Mouse (Mus musculus): ENCODE measurements at regions not wholly inside any gene's neighbourhood (a gene's known extent, or its start where the extent isn't known, plus 50 kb on each side); places are given as distances from the start of the nearest gene placed in this dataset.

DNA sequence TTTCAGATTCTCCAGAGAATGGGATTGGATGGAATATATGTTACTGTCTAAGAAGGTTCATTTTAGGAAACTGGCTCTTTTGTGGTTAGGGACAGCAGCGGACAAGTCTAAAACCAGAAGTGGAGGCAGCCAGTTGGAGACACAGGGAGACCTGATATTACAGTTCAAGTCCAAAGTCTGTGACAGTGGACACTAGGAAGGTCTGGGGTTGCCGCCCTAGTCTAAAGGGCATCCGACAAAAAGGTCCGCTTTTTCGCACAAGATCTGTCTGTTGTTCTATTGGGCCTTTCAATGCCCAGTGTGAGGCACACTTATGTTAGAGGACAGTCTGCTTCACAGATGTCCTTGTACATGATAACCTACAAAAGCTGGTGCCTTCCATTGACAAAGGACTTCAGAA, 152.9 kb upstream of the Mpped2 start:
- no peak for TF ChIP-seq CTCF (IDR thresholded peaks at IDR 0.05; ENCODE audit: low read depth)
- TF ChIP-seq EP300 (IDR thresholded peaks at IDR 0.05; ENCODE audit: low read depth), result no peak
- ATAC-seq, result no peak
- DNase-seq, result no peak
- H3K27me3 ChIP-seq (ENCODE audit: insufficient read depth, low read length), result no peaks in the 10 kb centered on the region
- no peaks in the 10 kb centered on the region for H3K9me3 ChIP-seq (ENCODE audit: low read length)
- H3K4me3 ChIP-seq (ENCODE audit: low read depth, low read length), result no peak overlapping the region
- WGBS (ENCODE audit: insufficient replicate concordance), result 83% methylated on average over 5 of the region's 5 CpGs
- H3K9ac ChIP-seq (replicated peaks), result no peak overlapping the region
- H3K36me3 ChIP-seq (replicated peaks; ENCODE audit: insufficient read depth, low read length), result no peaks in the 10 kb centered on the region
- H3K4me1 ChIP-seq (ENCODE audit: insufficient read depth), result no peaks in the 10 kb centered on the region
- H3K27ac ChIP-seq (ENCODE audit: low read depth), result no peak overlapping the region
- no peak overlapping the region for H3K4me2 ChIP-seq (ENCODE audit: low read depth, low read length)

DNA sequence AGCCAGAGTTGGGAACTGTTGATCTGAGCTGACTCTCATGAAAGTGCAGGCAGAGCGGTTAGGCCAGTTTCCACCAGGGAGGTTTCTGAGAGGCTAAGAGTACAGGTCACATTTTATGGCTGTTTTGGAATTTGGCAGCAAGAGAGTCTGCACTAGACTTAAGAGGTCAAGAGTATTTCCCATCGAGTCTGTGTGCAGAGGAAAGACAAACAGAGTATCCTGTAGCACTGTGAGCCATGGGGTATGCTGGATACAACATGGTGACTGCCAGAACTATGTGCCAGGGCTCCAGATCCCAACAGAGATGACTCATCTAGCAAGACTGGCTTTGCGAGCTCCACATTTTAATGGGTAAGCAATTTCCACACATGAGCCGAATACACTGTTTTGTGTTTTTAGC, 146.0 kb upstream of the Mpped2 start:
- H3K4me1 ChIP-seq (ENCODE audit: insufficient read depth), result no peaks in the 10 kb centered on the region
- DNase-seq, result no peak
- no peak overlapping the region for H3K4me2 ChIP-seq (ENCODE audit: low read depth, low read length)
- TF ChIP-seq CTCF (IDR thresholded peaks at IDR 0.05; ENCODE audit: low read depth) (no peak), EP300 (IDR thresholded peaks at IDR 0.05; ENCODE audit: low read depth) (no peak)
- no peak overlapping the region for H3K4me3 ChIP-seq (ENCODE audit: low read depth, low read length)
- H3K27ac ChIP-seq (ENCODE audit: low read depth), result no peak overlapping the region
- no peaks in the 10 kb centered on the region for H3K27me3 ChIP-seq (ENCODE audit: insufficient read depth, low read length)
- H3K9ac ChIP-seq (replicated peaks), result no peak overlapping the region
- WGBS (ENCODE audit: insufficient replicate concordance), result 69% methylated on average over 4 of the region's 4 CpGs
- ATAC-seq, result no peak
- H3K9me3 ChIP-seq (ENCODE audit: low read length), result no peaks in the 10 kb centered on the region
- no peaks in the 10 kb centered on the region for H3K36me3 ChIP-seq (replicated peaks; ENCODE audit: insufficient read depth, low read length)

DNA sequence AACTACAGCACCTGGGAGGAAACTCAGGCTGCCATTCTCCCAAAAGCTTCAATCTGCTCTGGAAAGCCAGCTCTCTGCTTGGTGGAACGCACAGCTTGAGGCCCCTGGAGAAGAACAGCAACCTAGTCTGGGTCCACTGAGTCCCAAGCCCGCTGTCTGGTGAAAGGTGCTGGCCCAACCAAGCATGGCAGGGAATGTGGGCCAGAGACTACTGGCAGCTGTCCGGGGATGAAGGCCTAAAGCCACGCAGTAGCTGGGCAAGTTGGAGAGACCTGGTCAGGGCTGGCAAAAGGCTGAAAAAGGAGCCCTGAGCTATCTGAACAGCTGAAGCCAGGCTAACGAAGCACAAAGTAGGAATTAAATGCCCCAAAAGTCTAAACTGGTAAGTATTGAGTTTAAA, 139.4 kb upstream of the Mpped2 start:
- no peak overlapping the region for H3K4me2 ChIP-seq (ENCODE audit: low read depth, low read length)
- H3K36me3 ChIP-seq (replicated peaks; ENCODE audit: insufficient read depth, low read length), result no peaks in the 10 kb centered on the region
- TF ChIP-seq CTCF (IDR thresholded peaks at IDR 0.05; ENCODE audit: low read depth) (no peak), EP300 (IDR thresholded peaks at IDR 0.05; ENCODE audit: low read depth) (no peak)
- 75% methylated on average over 5 of the region's 5 CpGs for WGBS (ENCODE audit: insufficient replicate concordance)
- H3K4me3 ChIP-seq (ENCODE audit: low read depth, low read length), result no peak overlapping the region
- no peak overlapping the region for H3K9ac ChIP-seq (replicated peaks)
- no peaks in the 10 kb centered on the region for H3K4me1 ChIP-seq (ENCODE audit: insufficient read depth)
- no peak for DNase-seq
- no peak overlapping the region for H3K27ac ChIP-seq (ENCODE audit: low read depth)
- no peaks in the 10 kb centered on the region for H3K27me3 ChIP-seq (ENCODE audit: insufficient read depth, low read length)
- no peaks in the 10 kb centered on the region for H3K9me3 ChIP-seq (ENCODE audit: low read length)
- ATAC-seq, result no peak

DNA sequence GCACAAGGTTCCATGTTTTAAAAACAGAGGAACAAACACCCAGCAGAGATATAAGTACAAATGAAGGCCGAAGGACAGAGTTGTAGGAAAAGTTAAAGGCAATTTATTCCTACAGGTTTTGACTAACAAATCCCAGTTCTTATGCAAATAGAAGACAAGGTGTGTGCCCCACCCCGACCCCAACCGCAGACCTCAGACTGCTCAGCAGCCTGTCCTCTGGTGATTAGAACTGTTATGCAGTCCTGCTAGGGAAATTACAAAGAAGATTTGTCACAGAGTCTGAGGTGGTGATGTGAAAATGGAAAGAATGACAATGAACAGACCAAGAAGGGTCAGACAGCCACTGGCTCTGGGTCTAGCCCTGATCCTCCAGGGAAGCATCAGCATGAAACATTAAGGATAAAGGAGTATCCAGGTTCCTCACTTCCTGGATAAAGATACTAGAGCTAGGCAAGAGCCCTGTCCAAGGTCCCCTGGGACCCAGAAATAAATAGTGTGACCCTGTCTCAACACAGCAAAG, 131.4 kb upstream of the Mpped2 start:
- 67% methylated on average over 3 of the region's 3 CpGs for WGBS (ENCODE audit: insufficient replicate concordance)
- Histone ChIP-seq H3K36me3 (replicated peaks; ENCODE audit: insufficient read depth, low read length) (no peaks in the 10 kb centered on the region), H3K9me3 (ENCODE audit: low read length) (no peaks in the 10 kb centered on the region), H3K4me3 (ENCODE audit: low read depth, low read length) (no peak overlapping the region), H3K27me3 (ENCODE audit: insufficient read depth, low read length) (no peaks in the 10 kb centered on the region), H3K9ac (replicated peaks) (no peak overlapping the region), H3K4me1 (ENCODE audit: insufficient read depth) (no peaks in the 10 kb centered on the region), H3K27ac (ENCODE audit: low read depth) (no peak overlapping the region), H3K4me2 (ENCODE audit: low read depth, low read length) (no peak overlapping the region)
- DNase-seq (no peak), ATAC-seq (no peak)
- TF ChIP-seq EP300 (IDR thresholded peaks at IDR 0.05; ENCODE audit: low read depth), result no peak
- no peak for TF ChIP-seq CTCF (IDR thresholded peaks at IDR 0.05; ENCODE audit: low read depth)

DNA sequence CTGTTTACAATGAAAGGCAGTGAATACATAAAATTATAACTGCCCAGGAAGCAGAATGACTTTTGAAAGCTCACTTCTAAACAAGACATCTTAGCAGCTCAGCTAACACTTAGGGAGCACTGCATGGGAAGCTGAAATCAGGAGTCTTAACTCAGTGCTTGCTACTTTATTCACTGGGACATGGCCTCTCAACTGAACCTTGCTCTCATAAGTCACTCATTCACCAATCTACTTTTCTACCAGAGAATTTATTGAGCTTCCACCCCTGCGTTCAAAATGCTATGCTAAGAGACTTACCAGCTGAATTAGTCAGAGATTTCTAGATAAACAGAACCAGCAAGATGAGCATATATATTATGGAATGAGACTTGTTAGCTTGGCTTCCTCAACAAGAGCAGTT, 122.8 kb upstream of the Mpped2 start:
- DNase-seq, result no peak
- Histone ChIP-seq H3K36me3 (replicated peaks; ENCODE audit: insufficient read depth, low read length) (no peaks in the 10 kb centered on the region), H3K9ac (replicated peaks) (no peak overlapping the region), H3K4me2 (ENCODE audit: low read depth, low read length) (no peak overlapping the region), H3K4me1 (ENCODE audit: insufficient read depth) (no peaks in the 10 kb centered on the region), H3K4me3 (ENCODE audit: low read depth, low read length) (no peak overlapping the region), H3K27ac (ENCODE audit: low read depth) (no peak overlapping the region), H3K27me3 (ENCODE audit: insufficient read depth, low read length) (no peaks in the 10 kb centered on the region), H3K9me3 (ENCODE audit: low read length) (no peaks in the 10 kb centered on the region)
- WGBS (ENCODE audit: insufficient replicate concordance), result 73% methylated on average over 1 of the region's 1 CpGs
- ATAC-seq, result no peak
- TF ChIP-seq EP300 (IDR thresholded peaks at IDR 0.05; ENCODE audit: low read depth) (no peak), CTCF (IDR thresholded peaks at IDR 0.05; ENCODE audit: low read depth) (no peak)

DNA sequence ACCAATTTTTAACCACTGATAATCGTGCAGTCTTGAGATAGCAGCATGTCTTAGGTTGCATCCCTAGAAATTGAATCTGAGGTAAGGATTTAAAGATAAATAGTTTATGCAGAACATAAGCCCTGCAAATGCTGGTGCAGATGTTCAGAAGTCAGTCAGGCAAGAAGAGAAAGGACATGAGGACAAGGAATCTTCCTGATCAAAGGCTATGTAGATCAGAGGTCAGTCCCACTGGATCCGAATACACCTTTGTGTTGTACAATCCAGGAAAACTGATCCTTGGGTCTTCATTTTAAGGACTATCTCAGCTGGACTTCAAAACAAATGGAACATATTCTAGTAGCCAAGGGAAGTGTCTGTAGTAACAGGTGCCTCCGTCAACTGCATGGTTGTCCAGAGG, 121.7 kb upstream of the Mpped2 start:
- DNase-seq, result no peak
- TF ChIP-seq EP300 (IDR thresholded peaks at IDR 0.05; ENCODE audit: low read depth), result no peak
- TF ChIP-seq CTCF (IDR thresholded peaks at IDR 0.05; ENCODE audit: low read depth), result no peak
- WGBS (ENCODE audit: insufficient replicate concordance), result 76% methylated on average over 3 of the region's 3 CpGs

DNA sequence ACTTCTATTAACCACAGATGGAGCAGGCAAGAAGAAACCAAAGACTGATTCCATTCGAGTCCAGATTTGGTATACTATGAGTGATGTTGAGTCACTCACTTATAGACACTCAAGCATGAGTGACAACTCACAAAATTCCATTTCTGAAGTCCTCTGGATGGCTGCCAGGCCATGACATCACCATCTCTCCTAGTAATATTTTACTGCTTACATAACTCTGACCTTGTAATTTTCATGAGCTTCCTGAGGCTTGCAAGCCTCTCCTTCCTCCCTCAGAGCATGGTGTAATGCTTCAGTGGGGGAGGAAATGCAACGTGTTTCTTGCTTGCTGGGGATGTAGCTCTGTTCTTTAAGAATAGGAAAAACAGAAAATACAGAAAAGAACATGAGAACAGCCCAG, 121.2 kb upstream of the Mpped2 start:
- no peak overlapping the region for H3K4me2 ChIP-seq (ENCODE audit: low read depth, low read length)
- 40% methylated on average over 2 of the region's 2 CpGs for WGBS (ENCODE audit: insufficient replicate concordance)
- H3K9ac ChIP-seq (replicated peaks), result no peak overlapping the region
- H3K36me3 ChIP-seq (replicated peaks; ENCODE audit: insufficient read depth, low read length), result no peaks in the 10 kb centered on the region
- no peak overlapping the region for H3K4me3 ChIP-seq (ENCODE audit: low read depth, low read length)
- DNase-seq (no peak), ATAC-seq (no peak)
- TF ChIP-seq EP300 (IDR thresholded peaks at IDR 0.05; ENCODE audit: low read depth) (no peak), CTCF (IDR thresholded peaks at IDR 0.05; ENCODE audit: low read depth) (no peak)
- no peaks in the 10 kb centered on the region for H3K4me1 ChIP-seq (ENCODE audit: insufficient read depth)
- H3K9me3 ChIP-seq (ENCODE audit: low read length), result no peaks in the 10 kb centered on the region
- H3K27me3 ChIP-seq (ENCODE audit: insufficient read depth, low read length), result no peaks in the 10 kb centered on the region
- no peak overlapping the region for H3K27ac ChIP-seq (ENCODE audit: low read depth)

More for the DNA sequence above, 121.7 kb upstream of the Mpped2 start:
- Histone ChIP-seq H3K27me3 (ENCODE audit: insufficient read depth, low read length) (no peaks in the 10 kb centered on the region), H3K4me3 (ENCODE audit: low read depth, low read length) (no peak overlapping the region), H3K36me3 (replicated peaks; ENCODE audit: insufficient read depth, low read length) (no peaks in the 10 kb centered on the region), H3K4me2 (ENCODE audit: low read depth, low read length) (no peak overlapping the region), H3K27ac (ENCODE audit: low read depth) (no peak overlapping the region), H3K4me1 (ENCODE audit: insufficient read depth) (no peaks in the 10 kb centered on the region), H3K9ac (replicated peaks) (no peak overlapping the region), H3K9me3 (ENCODE audit: low read length) (no peaks in the 10 kb centered on the region)
- no peak for ATAC-seq
